Mouse (Mus musculus): ENCODE measurements around the gene Rd3l.

The Rd3l gene

DNA sequence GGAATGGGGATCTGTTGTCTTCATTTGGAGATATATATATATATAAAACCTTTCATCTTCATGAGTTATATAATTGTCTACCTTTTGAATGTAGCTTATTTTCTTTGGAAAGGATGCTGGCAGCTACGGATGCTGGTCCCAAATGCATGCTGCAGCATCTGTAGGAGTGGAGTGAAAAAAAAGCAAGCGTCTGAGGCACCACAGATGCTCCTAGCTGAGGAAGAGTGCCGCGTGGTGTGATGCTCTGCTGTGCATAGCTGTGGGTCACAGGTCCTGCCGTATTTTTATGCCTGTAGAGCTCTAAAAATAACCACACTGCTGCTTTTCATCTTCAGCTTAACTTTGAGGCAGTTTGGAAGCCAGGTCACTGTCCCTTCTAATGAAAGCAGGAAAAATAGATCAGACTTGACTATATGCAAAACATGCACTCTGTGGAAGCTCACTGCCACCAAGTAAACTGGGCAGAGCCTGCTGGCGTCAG, at the start of gene Rd3l:
Gene Rd3l (minus strand): TSS at position 431 of the 481 bp plus-strand sequence.
- no peak for DNase-seq (ENCODE audit: extremely low spot score)

GRCm38 (mm10) chr12:112027408-112027807, 46.3 kb upstream of the Rd3l start:
- DNase-seq (ENCODE audit: extremely low spot score) = no peak

DNA sequence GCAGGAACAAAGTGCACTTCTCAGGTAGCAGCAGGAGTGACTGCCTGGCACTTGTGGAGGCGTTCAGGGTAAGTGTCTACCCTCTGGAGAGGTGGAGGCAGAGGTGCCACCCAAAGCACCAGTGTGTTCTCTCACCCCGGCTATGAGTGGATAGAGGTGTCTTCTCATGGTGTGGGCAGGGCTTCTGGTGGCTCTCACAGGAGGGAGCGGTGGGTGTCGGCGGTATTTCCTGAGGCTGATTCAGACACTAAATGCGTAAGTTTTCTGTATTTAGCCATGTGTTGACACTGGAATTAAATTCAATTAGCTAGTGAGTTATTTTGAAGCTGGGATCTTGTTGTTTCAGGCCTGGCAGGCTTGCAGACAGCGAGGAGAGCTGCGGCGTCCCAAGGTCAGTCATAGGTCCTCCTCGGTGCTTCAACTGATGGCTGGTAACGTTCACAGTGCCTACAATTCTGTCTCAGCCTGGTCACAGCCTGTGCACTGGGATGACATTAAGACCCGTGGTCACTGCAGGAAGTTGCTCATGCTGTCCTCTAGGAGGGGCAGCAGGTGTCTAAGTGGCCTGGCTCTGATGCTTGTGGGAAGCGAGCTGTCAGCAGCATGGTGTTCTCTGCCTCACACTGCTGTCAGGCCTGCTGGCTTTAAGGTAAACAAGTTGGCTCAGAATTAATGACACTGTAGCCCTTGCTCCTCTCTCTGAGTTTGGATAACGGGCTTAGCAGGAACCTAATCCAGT, 45.0 kb upstream of the Rd3l start:
- no peak for DNase-seq (ENCODE audit: extremely low spot score)

- no peak for DNase-seq (ENCODE audit: extremely low spot score)
Measured at GRCm38 (mm10) chr12:112025457-112025856, 44.3 kb upstream of the Rd3l start.

GRCm38 (mm10) chr12:112024581-112025310, 43.6 kb upstream of the Rd3l start:
- DNase-seq (ENCODE audit: extremely low spot score) = no peak

DNA sequence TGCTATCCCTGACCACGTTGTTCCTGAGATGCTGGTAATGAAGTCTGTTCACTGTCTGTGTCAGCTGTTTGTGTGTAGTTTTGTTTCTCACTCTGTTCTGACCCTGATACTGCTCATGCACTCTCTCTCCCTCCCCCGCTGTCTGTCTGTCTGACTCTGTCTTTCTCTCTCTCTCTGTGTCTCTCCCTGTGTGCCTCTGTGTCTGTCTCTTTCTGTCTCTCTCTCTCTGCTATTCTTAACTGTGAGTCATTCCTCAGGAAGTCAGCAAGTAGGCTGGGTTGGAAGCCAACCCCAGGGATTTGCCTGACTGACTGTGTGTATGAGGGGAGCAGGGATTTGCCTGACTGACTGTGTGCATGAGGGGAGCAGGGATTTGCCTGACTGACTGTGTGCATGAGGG, 42.2 kb upstream of the Rd3l start:
- no peak for DNase-seq (ENCODE audit: extremely low spot score)

DNA sequence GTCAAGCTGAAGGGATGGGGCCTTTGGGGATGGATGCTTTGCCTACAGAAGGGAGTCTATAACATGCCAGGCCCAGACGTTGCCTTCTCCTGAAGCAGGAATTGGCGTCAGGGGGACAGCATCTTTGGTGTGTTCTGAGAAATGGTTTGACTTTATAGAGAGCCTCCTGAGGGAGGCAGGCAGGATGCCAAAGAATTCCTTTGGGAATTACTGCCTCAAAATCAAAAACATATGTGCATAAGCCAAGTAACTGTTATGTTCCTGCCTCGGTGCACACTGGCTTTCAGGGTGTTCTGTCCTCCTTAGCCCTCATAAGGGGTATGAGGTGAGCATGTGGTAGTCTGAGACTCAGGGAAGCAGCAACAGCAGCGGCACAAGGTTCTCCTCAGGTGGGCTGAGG, 35.2 kb upstream of the Rd3l start:
- DNase-seq (ENCODE audit: extremely low spot score) = no peak

DNA sequence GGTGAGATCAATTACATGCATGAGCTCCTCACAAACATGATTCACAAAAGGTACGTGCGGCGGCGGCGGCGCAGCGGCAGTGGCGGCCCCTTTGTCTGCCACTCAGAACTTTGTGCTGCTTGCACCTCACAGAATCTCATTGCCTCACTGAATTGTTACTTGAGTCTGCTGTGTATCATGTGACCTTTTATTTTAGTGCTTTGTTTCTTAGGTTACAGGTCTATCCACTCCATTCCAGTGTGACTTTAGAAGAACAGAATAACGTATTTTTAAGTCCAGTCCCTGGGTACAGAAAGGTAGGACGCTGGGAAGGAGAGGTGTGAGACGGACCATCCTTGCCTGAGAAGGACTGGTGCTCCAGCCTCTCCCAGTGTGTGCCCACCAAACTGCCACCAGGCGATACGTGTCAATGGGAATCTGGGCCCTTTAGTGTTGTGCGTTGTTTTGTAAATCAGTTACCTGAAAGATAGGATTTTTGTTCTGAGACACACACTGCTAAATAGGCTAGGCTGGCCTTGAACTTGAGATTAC, 32.2 kb upstream of the Rd3l start:
- no peak for DNase-seq (ENCODE audit: extremely low spot score)

DNA sequence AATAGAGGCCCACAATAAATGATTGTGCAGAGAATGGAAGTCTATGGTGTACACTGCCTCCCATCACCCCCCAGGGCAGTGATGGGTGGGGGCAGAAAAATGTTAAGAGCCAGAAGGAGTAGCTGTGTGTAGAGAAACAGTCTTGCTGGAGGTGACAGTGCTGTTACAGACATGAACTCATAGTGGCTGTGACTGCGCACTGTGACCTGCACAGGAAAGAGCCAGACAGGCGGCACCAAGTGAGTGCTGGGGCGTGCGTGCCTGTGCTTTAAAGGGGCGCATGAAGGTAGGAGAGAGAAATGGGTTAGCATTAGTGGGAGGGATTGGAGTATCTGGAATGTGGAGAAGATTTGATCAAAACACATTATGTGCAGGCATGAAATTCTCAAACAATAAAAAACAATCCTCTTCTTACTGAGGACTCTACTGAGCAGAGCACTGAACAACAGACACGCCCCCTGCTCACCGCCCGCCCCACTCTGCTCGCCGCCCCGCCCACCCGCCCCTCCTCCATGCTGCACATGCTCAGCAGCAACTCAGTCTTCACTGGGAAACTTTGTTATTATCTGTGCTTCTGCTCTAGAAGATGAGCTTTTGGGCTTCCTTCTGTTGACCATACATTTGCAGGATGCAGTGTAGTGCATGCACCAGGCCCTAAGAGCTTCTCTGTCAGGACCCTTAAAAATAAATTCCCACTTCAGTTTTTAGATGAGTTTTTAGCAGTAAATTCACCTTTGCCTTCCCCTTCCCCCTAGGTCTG, 31.6 kb upstream of the Rd3l start:
- peak; percentile 80 for DNase-seq (ENCODE audit: extremely low spot score)

DNA sequence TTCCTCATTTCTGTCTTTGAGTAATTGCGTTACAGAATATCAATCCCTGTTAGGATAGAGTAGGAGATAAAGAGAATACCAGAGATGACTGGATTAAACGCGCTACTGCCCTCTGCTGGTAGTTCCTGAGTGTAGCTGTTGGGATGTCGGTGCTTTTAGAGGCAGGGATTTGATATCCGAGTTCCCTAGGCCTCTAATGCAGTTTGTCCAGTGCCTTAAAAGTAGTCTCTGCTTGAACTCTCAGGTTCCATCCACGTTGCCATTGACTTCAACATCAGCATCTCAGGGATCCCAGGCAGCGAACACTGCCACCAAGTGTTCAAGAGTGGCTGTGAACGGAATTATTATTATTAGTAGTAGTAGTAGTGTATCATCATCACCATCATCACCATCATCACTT, 20.1 kb upstream of the Rd3l start:
- peak; percentile 67 for DNase-seq (ENCODE audit: extremely low spot score)

- DNase-seq (ENCODE audit: extremely low spot score) = no peak
Measured at GRCm38 (mm10) chr12:111999735-112000134, 18.6 kb upstream of the Rd3l start.

GRCm38 (mm10) chr12:111995161-111995560, 14.0 kb upstream of the Rd3l start:
- DNase-seq (ENCODE audit: extremely low spot score) = no peak

- DNase-seq (ENCODE audit: extremely low spot score) = no peak
Measured at GRCm38 (mm10) chr12:111992626-111993025, 11.5 kb upstream of the Rd3l start.

- DNase-seq (ENCODE audit: extremely low spot score) = no peak
Measured at GRCm38 (mm10) chr12:111986756-111987155, 5.6 kb upstream of the Rd3l start.

DNA sequence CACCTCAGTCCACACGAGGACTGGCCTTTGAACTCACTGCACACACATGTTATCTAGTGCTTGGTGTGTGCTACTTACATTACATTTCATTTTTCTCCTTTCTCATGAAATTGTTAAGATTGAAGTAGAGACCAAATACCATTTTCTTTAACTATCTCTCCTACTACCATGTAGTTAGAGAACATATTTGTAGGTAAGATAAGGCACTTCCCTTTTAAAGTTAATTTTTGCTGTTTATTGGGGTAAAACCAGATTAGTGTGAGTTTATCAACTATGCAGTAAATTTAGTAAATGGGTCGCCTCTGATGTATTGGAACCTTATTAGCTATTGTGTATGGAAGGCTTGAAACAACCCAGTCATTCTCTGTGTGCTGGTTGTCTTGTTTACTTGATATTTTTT, 2.0 kb upstream of the Rd3l start:
- no peak for DNase-seq (ENCODE audit: extremely low spot score)

- DNase-seq (ENCODE audit: extremely low spot score) = no peak
Measured at GRCm38 (mm10) chr12:111981831-111982230, 714 bp upstream of the Rd3l start.

GRCm38 (mm10) chr12:111978274-111978673, 2.8 kb downstream of the Rd3l start:
- DNase-seq (ENCODE audit: extremely low spot score) = no peak

DNA sequence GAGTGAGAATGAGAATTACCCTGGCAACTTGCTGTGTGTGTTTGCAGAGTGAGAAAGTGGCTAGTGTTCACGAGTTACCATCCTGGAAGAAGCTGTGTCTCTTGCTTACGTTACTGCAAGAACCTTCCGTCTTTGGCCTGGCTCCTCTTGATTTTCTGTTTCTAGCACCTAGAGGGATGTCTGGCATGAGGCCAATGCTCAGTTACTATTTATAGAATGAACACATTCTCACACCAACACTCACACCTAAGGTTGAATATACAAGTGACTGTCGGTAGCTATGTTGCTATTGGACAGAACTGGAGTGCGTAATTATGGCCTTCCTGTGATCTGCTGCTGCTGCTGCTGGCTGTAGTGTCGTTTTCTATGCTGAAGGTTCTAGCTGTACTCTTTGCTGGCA, 4.0 kb downstream of the Rd3l start:
- DNase-seq (ENCODE audit: extremely low spot score) = no peak

- no peak for DNase-seq (ENCODE audit: extremely low spot score)
Measured at GRCm38 (mm10) chr12:111974578-111974977, 6.5 kb downstream of the Rd3l start.

GRCm38 (mm10) chr12:111972504-111972903, 8.6 kb downstream of the Rd3l start:
- no peak for DNase-seq (ENCODE audit: extremely low spot score)

DNA sequence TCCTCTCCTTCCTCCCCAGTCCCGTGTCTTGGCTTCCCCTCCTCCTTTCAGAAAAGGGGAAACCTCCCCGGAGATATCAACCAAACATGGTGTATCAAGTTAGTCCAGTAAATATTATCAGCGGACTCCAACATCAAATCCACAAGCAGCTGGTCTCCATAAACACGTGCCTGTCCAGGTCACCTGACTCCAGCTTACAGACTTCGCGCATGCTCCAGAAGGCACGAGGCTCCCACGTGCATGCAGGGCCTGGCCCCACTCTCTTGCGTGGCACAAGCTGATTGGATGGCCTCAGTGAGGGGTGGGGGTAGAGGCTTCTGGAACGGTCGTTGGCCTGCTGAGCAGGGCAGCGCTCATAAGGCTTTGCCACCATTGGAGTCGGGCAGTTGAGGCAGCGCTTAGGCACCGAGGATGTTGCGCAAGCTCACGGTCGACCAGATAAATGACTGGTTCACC, 9.9 kb downstream of the Rd3l start, which contains the start of gene Tdrd9:
Gene Tdrd9 (plus strand): TSS at position 329 of the 456 bp plus-strand sequence.
- no peak for DNase-seq (ENCODE audit: extremely low spot score)

DNA sequence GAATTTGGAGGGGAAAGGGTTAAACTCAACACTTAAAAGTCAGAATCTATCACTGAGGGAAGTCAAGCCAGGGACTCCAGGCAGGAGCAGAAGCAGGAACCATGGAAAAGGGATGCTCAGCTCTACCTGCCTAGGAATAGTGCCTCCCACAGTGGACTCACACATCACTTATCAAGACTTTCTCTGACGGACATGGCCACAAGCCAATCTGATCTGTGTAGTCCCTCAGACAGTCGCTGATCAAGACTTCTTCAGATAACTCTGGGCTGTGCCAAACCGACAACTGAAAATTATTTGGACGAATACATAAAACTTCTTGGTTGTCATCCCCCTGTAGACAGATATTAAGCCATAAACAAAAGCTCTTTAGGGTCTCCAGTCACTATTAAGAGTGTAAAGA, 11.0 kb downstream of the Rd3l start:
- no peak for DNase-seq (ENCODE audit: extremely low spot score)
